Mouse (Mus musculus): ENCODE data around the gene Creld1.

DNA sequence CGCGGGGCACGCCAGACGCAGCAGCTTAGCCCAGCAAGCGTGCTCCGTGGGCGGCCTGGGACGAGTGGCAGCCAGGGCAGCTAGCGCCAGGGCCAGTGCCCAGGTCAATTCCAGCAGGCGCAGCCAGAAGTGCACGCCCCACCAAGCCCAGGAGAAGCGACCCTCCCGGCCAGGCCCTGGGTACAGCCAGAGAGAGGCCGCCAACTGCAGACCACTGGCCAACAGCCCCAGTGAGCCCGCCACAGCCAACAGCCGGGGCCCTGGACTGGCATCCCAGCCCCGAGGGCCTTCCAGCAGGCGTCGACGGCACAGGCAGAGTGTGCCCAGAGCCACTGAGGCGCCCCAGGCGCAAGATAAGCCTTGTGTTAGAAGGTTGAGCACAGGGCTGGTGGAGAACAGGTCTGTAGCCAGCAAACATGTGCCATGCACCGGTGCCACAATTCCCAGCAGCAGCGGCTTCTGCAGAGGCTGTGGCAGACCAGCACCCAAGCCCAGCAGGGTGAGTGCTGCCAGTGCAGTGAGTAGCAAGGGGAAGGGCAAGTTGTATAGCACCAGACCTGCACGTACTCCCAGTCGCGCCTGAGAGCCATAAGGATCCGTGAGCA, 12.1 kb downstream of the Creld1 start:
- TF ChIP-seq CTCF (IDR thresholded peaks at IDR 0.05; ENCODE audit: low read depth), result no peak
- no peak for TF ChIP-seq EP300 (IDR thresholded peaks at IDR 0.05; ENCODE audit: low read depth)

Data from liver, postnatal 0 days (tissue).